Mouse (Mus musculus) hindbrain, embryonic 10.5 days (tissue): ENCODE measurements around the gene Alg9. TPM values are rescaled to one million over a fixed set of nuclear protein-coding genes. Genes with fewer than 3 reads are reported as not detected.
A peak's percentile ranks its signal among the peaks of the same experiment; 100 is the strongest.

ENCODE experiments used
- DNase-seq: peaks from one replicate; pipeline ENCODE4 v3.0.0-alpha.2; 2017; ENCODE audit warnings: low spot score
- H3K27ac ChIP-seq: fragments of 300-500 bp; sonication (generic); 2 replicates; pipeline ENCODE4 v1.5.1; 2016; ENCODE audit warnings: mild to moderate bottlenecking, moderate library complexity
- H3K27me3 ChIP-seq: fragments of 300-500 bp; sonication (generic); 2 replicates; pipeline ENCODE4 v1.6.1; 2016; ENCODE audit warnings: mild to moderate bottlenecking; ENCODE audit not compliant: poor library complexity, insufficient read depth, severe bottlenecking
- H3K36me3 ChIP-seq: fragments of 300-500 bp; sonication (generic); 2 replicates; pipeline ENCODE4 v1.6.1; 2016; ENCODE audit warnings: mild to moderate bottlenecking, moderate library complexity
- H3K4me1 ChIP-seq: fragments of 300-500 bp; sonication (generic); replicated peaks from 2 replicates; pipeline ENCODE4 v1.6.1; 2016; ENCODE audit warnings: mild to moderate bottlenecking
- H3K4me3 ChIP-seq: fragments of 300-500 bp; sonication (generic); 2 replicates; pipeline ENCODE4 v1.5.1; 2016; ENCODE audit warnings: mild to moderate bottlenecking, moderate library complexity
- H3K9me3 ChIP-seq: fragments of 300-500 bp; sonication (generic); 2 replicates; pipeline ENCODE4 v1.6.1; 2016; ENCODE audit warnings: mild to moderate bottlenecking, moderate library complexity
- WGBS: fragments of 180-500 bp; shearing (Covaris S2); methylation state at CpG from one replicate; pipeline ENCODE4 v1.1.7; 2016; 5-methylcytosine and 5-hydroxymethylcytosine counted together
- polyA plus RNA-seq: library from polyadenylated mRNA; unstranded; fragments of >200 nt; fragmentation: Nextera tagmentation; extraction: Ambion mirVana; gene quantifications from 2 replicates; pipeline ENCODE4 v1.2.1, GENCODE M21; 2016

Alg9 gene
- polyA plus RNA-seq, 1 experiment from 2014 or later, result 42.5 TPM

GRCm38 (mm10) chr9:50745806-50746205 lies 29.0 kb upstream of the Alg9 start:
- 11% methylated on average over 7 of the region's 7 CpGs for WGBS
- peak overlapping the region; percentile 51 for H3K4me3 ChIP-seq
- H3K4me1 ChIP-seq, result peaks cover 10% of the 10 kb centered on the region
- peak overlapping the region; percentile 69 for H3K27ac ChIP-seq
- H3K9me3 ChIP-seq, result no peaks in the 10 kb centered on the region
- H3K27me3 ChIP-seq, result peaks cover 36% of the 10 kb centered on the region
- H3K36me3 ChIP-seq, result no peaks in the 10 kb centered on the region
- DNase-seq, result no peak

GRCm38 (mm10) chr9:50746214-50746677 lies 28.6 kb upstream of the Alg9 start, which contains the start of gene 2310030G06Rik:
Gene 2310030G06Rik (minus strand): TSS chr9:50746536.
- peak; percentile 35 for DNase-seq
- no peaks in the 10 kb centered on the region for H3K36me3 ChIP-seq
- peak within 1 kb of the TSS; percentile 69 for H3K27ac ChIP-seq
- no peaks in the 10 kb centered on the region for H3K9me3 ChIP-seq
- peaks cover 13% of the 10 kb centered on the region for H3K4me1 ChIP-seq
- peaks cover 40% of the 10 kb centered on the region for H3K27me3 ChIP-seq
- H3K4me3 ChIP-seq, result peak within 1 kb of the TSS; percentile 51
- 2% methylated on average over 19 of the region's 19 CpGs for WGBS

GRCm38 (mm10) chr9:50750706-50751105 lies 24.1 kb upstream of the Alg9 start:
- Histone ChIP-seq H3K4me3 (no peak overlapping the region), H3K9me3 (no peaks in the 10 kb centered on the region), H3K27ac (no peak overlapping the region), H3K27me3 (peaks cover 45% of the 10 kb centered on the region), H3K4me1 (peaks cover 20% of the 10 kb centered on the region), H3K36me3 (no peaks in the 10 kb centered on the region)
- 70% methylated on average over 6 of the region's 6 CpGs for WGBS
- DNase-seq, result no peak

GRCm38 (mm10) chr9:50751323-50751722 lies 23.5 kb upstream of the Alg9 start, which contains the start of gene Cryab:
Gene Cryab (plus strand): TSS chr9:50751325.
- WGBS, result 73% methylated on average over 22 of the region's 22 CpGs
- Histone ChIP-seq H3K4me3 (no peak within 1 kb of the TSS), H3K36me3 (no peaks in the 10 kb centered on the region), H3K9me3 (no peaks in the 10 kb centered on the region), H3K27me3 (peaks cover 39% of the 10 kb centered on the region), H3K4me1 (peaks cover 14% of the 10 kb centered on the region), H3K27ac (peak within 1 kb of the TSS; percentile 56; the same call in 1 of the 2 replicates)
- DNase-seq, result no peak

GRCm38 (mm10) chr9:50752054-50752602 lies 22.7 kb upstream of the Alg9 start, which contains the start of gene Hspb2:
Gene Hspb2 (minus strand): TSS chr9:50752354.
- Histone ChIP-seq H3K9me3 (no peaks in the 10 kb centered on the region), H3K4me1 (peaks cover 10% of the 10 kb centered on the region), H3K36me3 (no peaks in the 10 kb centered on the region), H3K4me3 (no peak within 1 kb of the TSS), H3K27me3 (peaks cover 31% of the 10 kb centered on the region), H3K27ac (peak within 1 kb of the TSS; percentile 56; the same call in 1 of the 2 replicates)
- DNase-seq, result no peak
- 73% methylated on average over 14 of the region's 14 CpGs for WGBS

- no peaks in the 10 kb centered on the region for H3K36me3 ChIP-seq
- H3K27ac ChIP-seq, result no peak overlapping the region
- H3K9me3 ChIP-seq, result no peaks in the 10 kb centered on the region
- WGBS, result 72% methylated on average over 17 of the region's 17 CpGs
- H3K27me3 ChIP-seq, result peaks cover 28% of the 10 kb centered on the region
- no peak for DNase-seq
- H3K4me1 ChIP-seq, result peaks cover 10% of the 10 kb centered on the region
- H3K4me3 ChIP-seq, result no peak overlapping the region
Observed at GRCm38 (mm10) chr9:50752784-50753615, 21.8 kb upstream of the Alg9 start.

GRCm38 (mm10) chr9:50753947-50754346 lies 20.9 kb upstream of the Alg9 start:
- 75% methylated on average over 7 of the region's 7 CpGs for WGBS
- no peak overlapping the region for H3K4me3 ChIP-seq
- H3K4me1 ChIP-seq, result peaks cover 10% of the 10 kb centered on the region
- H3K27me3 ChIP-seq, result peaks cover 22% of the 10 kb centered on the region; the same call in 1 of the 2 replicates
- H3K27ac ChIP-seq, result no peak overlapping the region
- no peaks in the 10 kb centered on the region for H3K36me3 ChIP-seq
- H3K9me3 ChIP-seq, result no peaks in the 10 kb centered on the region
- no peak for DNase-seq

GRCm38 (mm10) chr9:50756711-50757110 lies 18.1 kb upstream of the Alg9 start:
- Histone ChIP-seq H3K27me3 (peaks cover 14% of the 10 kb centered on the region; the same call in 1 of the 2 replicates), H3K36me3 (no peaks in the 10 kb centered on the region), H3K9me3 (no peaks in the 10 kb centered on the region), H3K27ac (no peak overlapping the region), H3K4me3 (no peak overlapping the region), H3K4me1 (peaks cover 4% of the 10 kb centered on the region; the same call in 1 of the 2 replicates)
- DNase-seq, result no peak
- WGBS, result 55% methylated on average over 5 of the region's 5 CpGs

GRCm38 (mm10) chr9:50761520-50762243 lies 13.1 kb upstream of the Alg9 start:
- Histone ChIP-seq H3K9me3 (no peaks in the 10 kb centered on the region), H3K27ac (no peak overlapping the region), H3K36me3 (no peaks in the 10 kb centered on the region), H3K4me1 (no peaks in the 10 kb centered on the region), H3K27me3 (no peaks in the 10 kb centered on the region), H3K4me3 (no peak overlapping the region)
- no peak for DNase-seq
- WGBS, result 66% methylated on average over 6 of the region's 6 CpGs

GRCm38 (mm10) chr9:50763331-50763730 lies 11.5 kb upstream of the Alg9 start:
- H3K36me3 ChIP-seq, result no peaks in the 10 kb centered on the region
- no peaks in the 10 kb centered on the region for H3K27me3 ChIP-seq
- peaks cover 7% of the 10 kb centered on the region for H3K4me1 ChIP-seq
- no peak overlapping the region for H3K27ac ChIP-seq
- DNase-seq, result peak; percentile 38
- H3K4me3 ChIP-seq, result no peak overlapping the region
- H3K9me3 ChIP-seq, result no peaks in the 10 kb centered on the region
- 79% methylated on average over 1 of the region's 1 CpGs for WGBS

- WGBS, result 6% methylated on average over 17 of the region's 17 CpGs
- DNase-seq, result no peak
- H3K27me3 ChIP-seq, result no peaks in the 10 kb centered on the region
- H3K9me3 ChIP-seq, result no peaks in the 10 kb centered on the region
- H3K27ac ChIP-seq, result peak overlapping the region; percentile 94
- H3K4me1 ChIP-seq, result peaks cover 21% of the 10 kb centered on the region
- peaks cover 11% of the 10 kb centered on the region for H3K36me3 ChIP-seq
- peak overlapping the region; percentile 69 for H3K4me3 ChIP-seq
Observed at GRCm38 (mm10) chr9:50767531-50768106, 7.2 kb upstream of the Alg9 start.
